Mouse (Mus musculus) ES-E14 (cell line): ENCODE data around the gene Lipt1. TPM values are rescaled to one million over a fixed set of nuclear protein-coding genes. Genes with fewer than 3 reads are reported as not detected.

Experiments
- DNase-seq: peaks from one replicate; pipeline ENCODE4 v3.0.0-alpha.2; 2013; ENCODE audit warnings: low read depth, low spot score
- H3K27ac ChIP-seq: 2 replicates; pipeline ENCODE4 v1.5.1; 2012; ENCODE audit warnings: low read depth, mild to moderate bottlenecking, low read length, moderate library complexity, mixed read lengths; ENCODE audit not compliant: poor library complexity, insufficient read depth, severe bottlenecking
- H3K36me3 ChIP-seq: 2 replicates; pipeline ENCODE4 v1.6.1; 2012; ENCODE audit warnings: mild to moderate bottlenecking, low read length, moderate library complexity, mixed read lengths; ENCODE audit not compliant: control insufficient read depth, poor library complexity, insufficient read depth, severe bottlenecking
- H3K4me1 ChIP-seq, 2 experiments: fragments of 150-350 bp in 1 of 2; sonication (generic) in 1 of 2; 2 replicates each; pipeline ENCODE4 v1.6.1; 2012; ENCODE audit warnings: low read length in 2 of 2, mild to moderate bottlenecking in 1 of 2, mixed read lengths in 1 of 2; ENCODE audit not compliant: control insufficient read depth in 2 of 2, insufficient read depth in 2 of 2, poor library complexity in 1 of 2
- H3K4me3 ChIP-seq, 2 experiments: fragments of 150-350 bp in 1 of 2; sonication (generic) in 1 of 2; 2 replicates each; pipeline ENCODE4 v1.5.1; 2012; ENCODE audit warnings: low read length in 2 of 2, low read depth in 1 of 2, mild to moderate bottlenecking in 1 of 2, mixed read lengths in 1 of 2; ENCODE audit not compliant: insufficient read depth in 1 of 2, poor library complexity in 1 of 2, severe bottlenecking in 1 of 2
- H3K9ac ChIP-seq: 2 replicates; pipeline ENCODE4 v1.6.1; 2012; ENCODE audit warnings: low read depth, mild to moderate bottlenecking, low read length, mixed read lengths; ENCODE audit not compliant: poor library complexity, insufficient read depth, severe bottlenecking
- H3K9me3 ChIP-seq: fragments of 150-350 bp; sonication (generic); 2 replicates; pipeline ENCODE4 v1.6.1; 2012; ENCODE audit warnings: low read depth, mild to moderate bottlenecking, low read length; ENCODE audit not compliant: control insufficient read depth, insufficient read depth
- CHD2 ChIP-seq: IDR thresholded peaks from 2 replicates; pipeline ENCODE4 v1.6.1; 2014; ENCODE audit warnings: mild to moderate bottlenecking, low read depth, low read length, inconsistent platforms
- HCFC1 ChIP-seq: IDR thresholded peaks from 2 replicates; pipeline ENCODE4 v1.6.1; 2012; ENCODE audit warnings: low read length, inconsistent platforms, borderline replicate concordance; ENCODE audit not compliant: insufficient read depth
- MAFK ChIP-seq: IDR thresholded peaks from 2 replicates; pipeline ENCODE4 v1.6.1; 2014; ENCODE audit warnings: mild to moderate bottlenecking, low read depth, low read length, inconsistent platforms; ENCODE audit not compliant: insufficient read depth
- ZC3H11A ChIP-seq: IDR thresholded peaks from 2 replicates; pipeline ENCODE4 v1.6.1; 2012; ENCODE audit warnings: low read depth, mild to moderate bottlenecking, inconsistent platforms, low read length, borderline replicate concordance
- ZNF384 ChIP-seq: IDR thresholded peaks from 2 replicates; pipeline ENCODE4 v1.6.1; 2012; ENCODE audit warnings: low read depth, low read length, inconsistent platforms
- in situ Hi-C, 2 experiments: fragments of 600-800 bp; cut with MboI; formaldehyde crosslinking; loops; one replicate each; pipeline ENCODE4 v1.15.1; 2025; ENCODE audit warnings: low sequenced_read_pairs in 2 of 2, inconsistent platforms in 1 of 2; ENCODE audit not compliant: unreplicated experiment in 2 of 2
- total RNA-seq: library from RNA; depleted of rRNA; stranded (reverse); fragments of 300-350 nt; gene quantifications from 2 replicates; pipeline ENCODE4 v1.2.3, GENCODE M21; 2012

Gene Lipt1
- total RNA-seq, 1 experiment, result 6.1 TPM

GRCm38 (mm10) chr1:37864511-37865400, 6.8 kb upstream of the Lipt1 start:
- Histone ChIP-seq H3K4me3 (peak overlapping the region; percentile 68 to 69), H3K9me3 (no peaks in the 10 kb centered on the region), H3K4me1 (peaks cover 0 to 3% of the 10 kb centered on the region in 2 experiments; a peak in 1 of 4 replicates), H3K27ac (0 out of 2 replicates have a peak overlapping the region, but pooled peaks have one; percentile 23), H3K36me3 (no peaks in the 10 kb centered on the region), H3K9ac (peak overlapping the region; percentile 77)
- in situ Hi-C loops, result loop anchor here in 1 of 2 experiments (25.0 kb wide), 1 partner anchor 177 kb away; no protein-coding TSS in a partner anchor
- 0 out of 2 replicates have a peak, but pooled peaks have one; percentile 9 for TF ChIP-seq ZC3H11A
- TF ChIP-seq MAFK, result no peak
- peak; percentile 63; the same call in 1 of the 2 replicates for TF ChIP-seq HCFC1
- no peak for TF ChIP-seq CHD2
- no peak for TF ChIP-seq ZNF384
- DNase-seq, result peak; percentile 96

GRCm38 (mm10) chr1:37865401-37866215, 5.9 kb upstream of the Lipt1 start:
- TF ChIP-seq CHD2 (no peak), MAFK (no peak)
- no peak for DNase-seq

GRCm38 (mm10) chr1:37866286-37866685, 5.3 kb upstream of the Lipt1 start, which contains the start of gene Tsga10:
Tsga10 (minus strand) TSS chr1:37866429.
- Histone ChIP-seq H3K36me3 (no peaks in the 10 kb centered on the region), H3K9ac (peak within 1 kb of the TSS; percentile 73), H3K27ac (no peak within 1 kb of the TSS), H3K9me3 (no peaks in the 10 kb centered on the region), H3K4me1 (peaks cover 0 to 3% of the 10 kb centered on the region in 2 experiments; a peak in 1 of 4 replicates), H3K4me3 (peak within 1 kb of the TSS; percentile 60 to 68)
- no peak for TF ChIP-seq HCFC1
- in situ Hi-C loops, result loop anchor here in 1 of 2 experiments (25.0 kb wide), 1 partner anchor 179 kb away; no protein-coding TSS in a partner anchor
- DNase-seq, result no peak

More at GRCm38 (mm10) chr1:37865401-37866215, 5.9 kb upstream of the Lipt1 start:
- H3K27ac ChIP-seq, result no peak overlapping the region
- H3K9ac ChIP-seq, result peak overlapping the region; percentile 73
- H3K36me3 ChIP-seq, result no peaks in the 10 kb centered on the region
- H3K4me1 ChIP-seq, result peaks cover 0 to 3% of the 10 kb centered on the region in 2 experiments; a peak in 1 of 4 replicates
- H3K4me3 ChIP-seq, result peak overlapping the region; percentile 60 to 68
- no peaks in the 10 kb centered on the region for H3K9me3 ChIP-seq
- in situ Hi-C loops, result loop anchor here in 1 of 2 experiments (25.0 kb wide), 1 partner anchor 178 kb away; no protein-coding TSS in a partner anchor

GRCm38 (mm10) chr1:37867056-37867455, 4.5 kb upstream of the Lipt1 start:
- Histone ChIP-seq H3K4me1 (peaks cover 0 to 3% of the 10 kb centered on the region in 2 experiments; a peak in 1 of 4 replicates), H3K36me3 (no peaks in the 10 kb centered on the region), H3K4me3 (no peak overlapping the region), H3K9me3 (no peaks in the 10 kb centered on the region), H3K27ac (no peak overlapping the region), H3K9ac (no peak overlapping the region)
- TF ChIP-seq ZC3H11A, result peak; percentile 91
- no peak for TF ChIP-seq MAFK
- DNase-seq, result peak; percentile 51
- in situ Hi-C loops, result loop anchor here in 1 of 2 experiments (25.0 kb wide), 1 partner anchor 180 kb away; no protein-coding TSS in a partner anchor
